ENCODE assay signal across 8 mouse cellular contexts in the genomic region with DNA sequence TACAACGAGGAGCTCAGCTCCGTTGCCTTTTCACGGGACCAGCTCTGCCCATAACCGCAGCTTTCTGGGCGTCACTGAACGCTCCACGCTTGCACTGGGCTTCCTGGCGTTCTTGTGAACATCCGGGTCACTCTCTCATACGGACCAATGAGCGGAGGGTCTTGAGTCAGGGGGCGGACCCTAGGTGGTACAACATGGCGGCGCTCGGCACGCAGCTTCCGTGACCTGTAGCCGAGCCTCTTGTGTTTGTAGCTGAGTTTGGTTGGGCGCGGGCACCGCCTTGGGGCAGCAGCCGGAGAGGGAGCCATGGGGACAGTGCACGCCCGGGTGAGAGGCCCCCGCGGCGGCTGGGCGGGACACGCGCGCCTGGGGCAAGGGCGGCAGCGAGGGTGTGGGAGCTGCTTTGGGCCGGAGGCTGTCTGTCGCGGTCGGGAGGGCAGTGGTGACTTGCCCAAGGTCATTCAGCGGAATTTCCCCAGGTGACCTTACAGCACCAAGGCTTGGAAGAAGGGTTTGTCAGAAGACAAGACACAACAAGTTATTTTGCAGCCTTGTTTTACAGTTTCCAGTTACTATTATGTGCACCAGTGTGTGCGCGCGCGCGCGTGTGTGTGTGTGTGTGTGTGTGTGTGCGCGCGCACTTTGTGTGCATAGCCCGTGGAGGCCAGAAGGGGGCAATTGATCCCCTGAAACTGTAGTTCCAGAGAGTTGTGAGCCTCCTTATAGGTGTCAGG. TPM values are rescaled to one million over a fixed set of nuclear protein-coding genes. Genes with fewer than 3 reads are reported as not detected.
DNase-seq lines count a peak whose midpoint lies in the region; ATAC-seq and TF ChIP-seq lines count a peak whose summit lies in the region.

Gene Samm50, plus strand, starts transcription at position 184 of the 734 bp plus-strand sequence.

- H3K27me3 ChIP-seq in hindbrain, postnatal 0 days (ENCODE audit: insufficient read depth, low read length) = no peaks in the 10 kb centered on the region

- DNase-seq in ZHBTc4 (ENCODE audit: low read depth, low spot score) = peak; percentile 98
- peak; percentile 94 for DNase-seq in gastrocnemius, adult 2 months
- DNase-seq in hindbrain, postnatal 0 days (ENCODE audit: low spot score) = peak; percentile 97
- DNase-seq in left cerebral cortex, adult 2 months (ENCODE audit: extremely low spot score in 1 of 2, low spot score in 2 of 2) = peak; percentile 89 to 90
- DNase-seq in right cerebral cortex, adult 2 months (ENCODE audit: low spot score in 2 of 2) = peak; percentile 93 to 96
- DNase-seq in urinary bladder, postnatal 14 days (ENCODE audit: low spot score) = peak; percentile 90

- peak within 1 kb of the TSS; percentile 99 for H3K4me3 ChIP-seq in gastrocnemius, adult 2 months
- peak within 1 kb of the TSS; percentile 73 for H3K4me3 ChIP-seq in hindbrain, postnatal 0 days (ENCODE audit: low read length)
- H3K4me3 ChIP-seq in left cerebral cortex, adult 2 months = peak within 1 kb of the TSS; percentile 79

- H3K4me2 ChIP-seq in hindbrain, postnatal 0 days (ENCODE audit: low read depth, low read length) = peak within 1 kb of the TSS; percentile 75

- H3K9ac ChIP-seq in hindbrain, postnatal 0 days (replicated peaks; ENCODE audit: low read length) = peak within 1 kb of the TSS; percentile 59

- no peak; the same call in 1 of the 2 replicates for TF ChIP-seq CTCF in gastrocnemius, adult 2 months (IDR thresholded peaks at IDR 0.05)
- peak; percentile 35; the same call in 1 of the 2 replicates for TF ChIP-seq CTCF in hindbrain, postnatal 0 days (IDR thresholded peaks at IDR 0.05; ENCODE audit: low read depth)
- TF ChIP-seq CTCF in left cerebral cortex, adult 2 months (IDR thresholded peaks at IDR 0.05) = no peak; the same call in none of the 2 replicates

- WGBS in hindbrain, postnatal 0 days = 6% methylated on average over 48 of the region's 48 CpGs

- H3K36me3 ChIP-seq in hindbrain, postnatal 0 days (ENCODE audit: insufficient read depth, low read length) = peaks cover 16% of the 10 kb centered on the region

- H3K9me3 ChIP-seq in hindbrain, postnatal 0 days (ENCODE audit: low read length) = no peaks in the 10 kb centered on the region

- H3K4me1 ChIP-seq in hindbrain, postnatal 0 days (ENCODE audit: insufficient read depth, low read length) = peaks cover 7% of the 10 kb centered on the region; the same call in 1 of the 2 replicates

- peak; percentile 97 for ATAC-seq in common myeloid progenitor, adult 5-6 weeks (replicated peaks; ENCODE audit: low read depth, poor library complexity, severe bottlenecking)
- ATAC-seq in hindbrain, postnatal 0 days = peak; percentile 99
- ATAC-seq in megakaryocyte, adult 5-6 weeks (ENCODE audit: poor library complexity, severe bottlenecking) = peak; percentile 98

- peak within 1 kb of the TSS; percentile 97 for H3K27ac ChIP-seq in gastrocnemius, adult 2 months
- peak within 1 kb of the TSS; percentile 90 for H3K27ac ChIP-seq in hindbrain, postnatal 0 days
- H3K27ac ChIP-seq in left cerebral cortex, adult 2 months = peak within 1 kb of the TSS; percentile 95

- intact Hi-C loops in gastrocnemius, adult 2 months (cut with DNase I) = loop anchor here (10.0 kb wide), 1 partner anchor 793 kb away; the partner anchor contains the start of gene 5031439G07Rik
- intact Hi-C loops in left cerebral cortex, adult 2 months (cut with DNase I) = no loop called here

RNA-seq across cellular contexts. Expression of gene Samm50, which starts in this region (rescaled TPM):
- 40.7 and 42.3 TPM in 2 replicates for total RNA-seq in common myeloid progenitor, adult 5-6 weeks (2017)
- total RNA-seq in gastrocnemius, adult 2 months (2021) = 100 to 1,000 TPM; 154 to 224 TPM
- total RNA-seq in hindbrain, postnatal 0 days (2014; rRNA removed) = 28.0 and 30.9 TPM in 2 replicates
- 92.3 and 93.6 TPM in 2 replicates for polyA plus RNA-seq in hindbrain, postnatal 0 days (2015; fragmentation: Nextera tagmentation; extraction: Ambion mirVana)
- 100 to 1,000 TPM in 1 of 2 experiments, 10 to 100 TPM in 1; 99.4 to 111 TPM for total RNA-seq in left cerebral cortex, adult 2 months (2021)
- total RNA-seq in megakaryocyte, adult 5-6 weeks (2015) = 25.7 and 30.5 TPM in 2 replicates
- 26.0 and 26.4 TPM in 2 replicates for total RNA-seq in megakaryocyte, adult 5-6 weeks (2017)

Comparison
In these comparisons a context has a peak if more than half of its experiments do, and no peak if none do; other contexts are left out.
1. Peak in every context shown above with its lines: DNase-seq, ATAC-seq, H3K4me3 ChIP-seq and H3K27ac ChIP-seq.